Mouse (Mus musculus): ENCODE measurements around the gene Naa16. TPM values are rescaled to one million over a fixed set of nuclear protein-coding genes. Genes with fewer than 3 reads are reported as not detected.

The Naa16 gene
- polyA plus RNA-seq, 1 experiment from 2014 or later, result 42.7 TPM

DNA sequence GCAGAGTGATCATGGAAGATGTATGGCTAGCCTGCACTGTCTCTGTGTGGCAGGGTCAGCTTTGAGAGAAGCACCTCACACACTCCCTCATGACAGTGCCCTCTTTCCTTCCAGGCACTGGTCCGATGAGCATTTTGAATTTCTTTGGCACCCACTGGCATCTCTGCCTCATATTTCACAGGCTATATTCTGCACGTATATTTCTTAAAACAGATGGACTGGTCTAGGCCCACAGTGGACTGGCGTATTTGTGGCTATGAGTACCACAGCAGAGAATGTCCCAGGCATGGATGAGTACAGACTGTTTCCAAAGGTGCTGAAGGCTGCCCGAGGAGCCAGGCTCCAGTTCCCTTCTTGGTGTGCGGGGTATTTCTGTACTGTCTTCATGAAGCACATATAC, 68.7 kb downstream of the Naa16 start:
- no peaks in the 10 kb centered on the region for H3K27me3 ChIP-seq
- no peak overlapping the region for H3K9ac ChIP-seq
- ATAC-seq, result no peak
- no peaks in the 10 kb centered on the region for H3K36me3 ChIP-seq (ENCODE audit: poor library complexity, severe bottlenecking)
- H3K4me1 ChIP-seq, result peaks cover 15% of the 10 kb centered on the region; the same call in 1 of the 2 replicates
- H3K4me2 ChIP-seq, result no peak overlapping the region
- H3K4me3 ChIP-seq, result no peak overlapping the region
- 88% methylated on average over 5 of the region's 5 CpGs for WGBS
- no peak overlapping the region for H3K27ac ChIP-seq
- no peaks in the 10 kb centered on the region for H3K9me3 ChIP-seq (replicated peaks)

DNA sequence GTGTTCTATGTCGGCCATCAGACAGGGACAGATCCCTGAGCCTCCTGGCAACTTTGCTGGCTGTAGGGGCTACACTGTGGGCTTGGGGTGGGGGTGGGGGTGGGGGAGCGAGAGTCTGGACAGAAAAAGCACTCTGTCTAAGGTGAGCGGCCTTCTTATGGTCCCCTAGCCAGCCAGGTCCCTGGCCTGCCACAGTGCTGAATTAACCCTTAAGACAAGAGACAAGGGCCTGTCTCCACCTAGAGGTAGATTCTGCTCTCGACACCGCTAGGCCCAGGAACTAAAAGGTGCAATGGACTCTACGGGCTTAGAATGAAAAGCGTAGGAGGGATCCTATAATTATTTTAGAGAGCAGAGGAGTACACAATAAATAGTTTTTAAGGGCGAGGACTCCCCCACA, 69.4 kb downstream of the Naa16 start:
- no peaks in the 10 kb centered on the region for H3K9me3 ChIP-seq (replicated peaks)
- H3K4me2 ChIP-seq, result no peak overlapping the region
- no peak overlapping the region for H3K9ac ChIP-seq
- H3K27me3 ChIP-seq, result no peaks in the 10 kb centered on the region
- peaks cover 15% of the 10 kb centered on the region; the same call in 1 of the 2 replicates for H3K4me1 ChIP-seq
- H3K27ac ChIP-seq, result no peak overlapping the region
- H3K36me3 ChIP-seq (ENCODE audit: poor library complexity, severe bottlenecking), result no peaks in the 10 kb centered on the region
- WGBS, result 22% methylated on average over 8 of the region's 8 CpGs
- ATAC-seq, result peak; percentile 65
- H3K4me3 ChIP-seq, result no peak overlapping the region

DNA sequence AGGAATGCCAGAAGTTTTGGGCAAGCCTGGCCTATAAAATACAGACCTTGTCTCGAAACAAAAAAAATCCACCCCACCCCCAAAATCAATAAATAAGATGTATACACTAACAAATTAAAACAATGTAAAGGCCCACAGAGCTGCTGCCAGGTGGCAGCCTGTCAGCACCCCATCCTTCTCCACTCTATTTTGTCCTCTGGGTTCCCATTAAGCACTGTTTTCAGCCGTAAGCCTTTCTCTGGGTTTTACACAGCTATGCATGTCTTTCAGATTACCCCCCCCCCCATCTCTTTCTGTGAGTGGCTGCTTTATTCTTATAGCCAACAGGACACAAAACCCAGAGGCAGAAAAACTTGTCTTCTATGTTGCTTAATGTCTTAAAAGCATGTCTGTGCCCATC, 73.0 kb downstream of the Naa16 start:
- Histone ChIP-seq H3K4me3 (no peak overlapping the region), H3K27ac (0 out of 2 replicates have a peak overlapping the region, but pooled peaks have one; percentile 31), H3K27me3 (no peaks in the 10 kb centered on the region), H3K4me1 (peaks cover 21% of the 10 kb centered on the region), H3K9me3 (replicated peaks) (no peaks in the 10 kb centered on the region), H3K4me2 (no peak overlapping the region), H3K36me3 (ENCODE audit: poor library complexity, severe bottlenecking) (no peaks in the 10 kb centered on the region), H3K9ac (no peak overlapping the region)
- no peak for ATAC-seq
- WGBS, result 44% methylated on average over 2 of the region's 2 CpGs

DNA sequence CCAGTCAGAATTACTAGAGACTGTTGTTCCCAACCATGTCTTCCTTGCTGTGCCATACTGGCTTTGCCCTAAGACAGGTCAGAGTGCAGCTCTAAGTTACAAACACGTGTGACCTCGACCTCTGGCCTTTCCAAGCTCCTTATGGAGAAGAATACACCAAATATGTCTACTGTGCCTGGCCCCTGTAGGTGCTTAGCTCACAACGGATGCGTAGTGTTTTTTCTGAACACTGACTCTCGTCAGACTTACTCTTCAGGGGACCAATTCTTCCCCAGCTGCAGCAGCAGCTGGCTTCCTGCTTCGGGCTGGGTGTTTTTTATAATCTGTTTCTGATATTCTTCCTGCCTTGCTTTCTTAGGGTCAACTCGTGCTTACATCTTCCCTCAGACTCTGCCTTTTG, 74.7 kb downstream of the Naa16 start:
- Histone ChIP-seq H3K9me3 (replicated peaks) (no peaks in the 10 kb centered on the region), H3K4me2 (no peak overlapping the region), H3K27ac (no peak overlapping the region), H3K27me3 (no peaks in the 10 kb centered on the region), H3K36me3 (ENCODE audit: poor library complexity, severe bottlenecking) (no peaks in the 10 kb centered on the region), H3K4me3 (no peak overlapping the region), H3K9ac (no peak overlapping the region), H3K4me1 (peaks cover 19% of the 10 kb centered on the region)
- ATAC-seq, result no peak
- 78% methylated on average over 7 of the region's 7 CpGs for WGBS

DNA sequence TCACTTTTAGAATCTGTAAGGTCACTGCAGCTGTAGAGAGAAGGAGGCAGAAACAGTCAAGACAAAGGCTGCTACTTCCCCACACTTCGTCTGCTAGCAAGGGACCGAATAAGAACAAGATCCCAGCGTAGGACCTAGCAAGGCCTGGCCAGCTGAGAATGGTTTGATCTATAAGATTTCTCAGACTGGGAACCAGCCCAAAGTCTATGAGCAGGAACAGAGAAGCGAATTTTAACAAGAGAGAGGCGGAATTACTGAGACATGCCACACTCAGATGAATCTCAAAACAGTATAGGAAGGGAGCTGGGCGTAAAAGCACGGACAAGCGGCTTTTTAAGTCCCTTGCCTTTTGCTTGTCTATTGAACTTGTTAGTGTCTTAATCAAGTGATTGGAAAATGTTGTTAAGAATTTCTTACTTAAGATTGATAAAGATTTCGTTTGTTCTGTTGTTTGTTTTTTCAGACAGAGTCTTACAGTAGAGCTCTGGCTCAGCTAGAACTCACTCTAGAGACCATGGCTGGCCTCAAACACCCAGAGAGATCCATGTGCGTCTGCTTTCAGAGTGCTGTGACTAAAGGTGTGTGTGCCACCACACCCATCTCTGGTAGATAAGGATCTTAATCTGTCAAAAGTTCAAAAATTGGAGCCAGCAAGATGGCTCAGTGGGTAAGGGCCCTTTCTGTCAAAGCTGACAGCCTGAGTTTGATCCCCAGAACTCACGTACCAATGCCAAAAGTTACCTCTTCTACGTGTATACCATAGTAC, 76.2 kb downstream of the Naa16 start:
- H3K27me3 ChIP-seq, result no peaks in the 10 kb centered on the region
- peaks cover 18% of the 10 kb centered on the region for H3K4me1 ChIP-seq
- ATAC-seq, result 0 out of 2 replicates have a peak, but pooled peaks have one; percentile 22
- 79% methylated on average over 12 of the region's 12 CpGs for WGBS
- no peak overlapping the region for H3K4me3 ChIP-seq
- H3K9me3 ChIP-seq (replicated peaks), result no peaks in the 10 kb centered on the region
- H3K4me2 ChIP-seq, result no peak overlapping the region
- peak overlapping the region; percentile 49; the same call in 1 of the 2 replicates for H3K27ac ChIP-seq
- H3K36me3 ChIP-seq (ENCODE audit: poor library complexity, severe bottlenecking), result no peaks in the 10 kb centered on the region
- H3K9ac ChIP-seq, result no peak overlapping the region

DNA sequence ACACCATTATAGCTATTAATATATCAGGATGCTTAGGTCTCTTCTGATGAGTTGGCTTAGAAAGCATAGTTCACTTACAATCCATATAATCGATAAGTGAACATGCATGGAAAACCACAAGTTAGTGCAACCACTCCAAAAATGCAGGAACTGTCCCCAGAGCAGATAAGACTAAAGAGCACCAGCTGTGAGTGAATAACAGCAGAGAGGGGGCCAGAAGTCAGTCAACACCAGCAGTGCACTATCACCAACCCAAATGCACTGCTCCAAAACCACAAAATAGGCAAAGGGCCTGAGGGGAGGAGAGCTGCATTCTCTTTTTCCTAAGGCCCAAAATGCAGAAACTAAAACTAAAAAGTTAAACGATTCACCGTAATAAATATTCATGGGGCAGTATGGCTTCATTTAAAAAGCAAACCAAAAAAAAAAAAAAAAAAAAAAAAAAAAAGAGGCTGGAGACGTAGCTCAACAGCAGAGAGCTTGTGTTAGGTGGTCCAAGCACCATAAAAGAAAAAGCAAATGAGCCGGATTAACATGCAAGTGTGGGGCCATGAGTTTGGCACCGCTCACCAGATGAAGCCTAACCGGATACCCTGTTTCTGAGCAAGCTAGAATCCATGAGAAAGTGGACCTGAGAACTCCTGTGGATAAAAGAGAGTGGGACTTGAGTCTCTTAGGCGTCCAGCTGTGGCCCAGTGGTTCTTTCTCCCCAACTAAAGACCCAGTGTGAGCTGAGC, 77.0 kb downstream of the Naa16 start:
- WGBS, result 49% methylated on average over 8 of the region's 8 CpGs
- H3K36me3 ChIP-seq (ENCODE audit: poor library complexity, severe bottlenecking), result no peaks in the 10 kb centered on the region
- H3K4me1 ChIP-seq, result peaks cover 19% of the 10 kb centered on the region
- H3K27ac ChIP-seq, result peak overlapping the region; percentile 49; the same call in 1 of the 2 replicates
- H3K4me3 ChIP-seq, result no peak overlapping the region
- no peaks in the 10 kb centered on the region for H3K27me3 ChIP-seq
- no peak overlapping the region for H3K4me2 ChIP-seq
- no peaks in the 10 kb centered on the region for H3K9me3 ChIP-seq (replicated peaks)
- H3K9ac ChIP-seq, result no peak overlapping the region
- ATAC-seq, result peak; percentile 62; the same call in 1 of the 2 replicates

DNA sequence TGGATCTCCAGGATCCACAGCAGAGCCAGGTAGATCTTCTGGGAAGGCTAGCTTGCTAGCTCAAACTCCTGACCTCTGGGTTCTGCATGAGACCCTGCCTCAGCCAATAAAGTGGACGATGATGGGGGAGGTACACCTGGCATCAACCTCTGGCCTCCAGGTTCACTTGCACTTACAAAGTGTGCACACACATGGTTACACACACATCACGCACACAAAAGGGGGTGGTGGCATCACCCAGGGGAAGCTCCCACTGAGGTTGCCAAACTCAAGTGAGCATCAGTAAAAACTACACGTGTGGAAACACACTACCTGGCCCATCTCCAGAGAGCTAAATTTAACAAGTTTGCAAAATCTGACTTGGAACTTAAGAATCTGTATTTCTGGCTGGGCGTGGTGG, 77.9 kb downstream of the Naa16 start:
- H3K9ac ChIP-seq, result no peak overlapping the region
- H3K4me1 ChIP-seq, result peaks cover 24% of the 10 kb centered on the region
- no peaks in the 10 kb centered on the region for H3K9me3 ChIP-seq (replicated peaks)
- whole genome bisulfite sequencing, result 79% methylated on average over 4 of the region's 4 CpGs
- no peak overlapping the region for H3K4me2 ChIP-seq
- no peaks in the 10 kb centered on the region for H3K27me3 ChIP-seq
- no peaks in the 10 kb centered on the region for H3K36me3 ChIP-seq (ENCODE audit: poor library complexity, severe bottlenecking)
- no peak overlapping the region for H3K4me3 ChIP-seq
- no peak for ATAC-seq
- H3K27ac ChIP-seq, result no peak overlapping the region

DNA sequence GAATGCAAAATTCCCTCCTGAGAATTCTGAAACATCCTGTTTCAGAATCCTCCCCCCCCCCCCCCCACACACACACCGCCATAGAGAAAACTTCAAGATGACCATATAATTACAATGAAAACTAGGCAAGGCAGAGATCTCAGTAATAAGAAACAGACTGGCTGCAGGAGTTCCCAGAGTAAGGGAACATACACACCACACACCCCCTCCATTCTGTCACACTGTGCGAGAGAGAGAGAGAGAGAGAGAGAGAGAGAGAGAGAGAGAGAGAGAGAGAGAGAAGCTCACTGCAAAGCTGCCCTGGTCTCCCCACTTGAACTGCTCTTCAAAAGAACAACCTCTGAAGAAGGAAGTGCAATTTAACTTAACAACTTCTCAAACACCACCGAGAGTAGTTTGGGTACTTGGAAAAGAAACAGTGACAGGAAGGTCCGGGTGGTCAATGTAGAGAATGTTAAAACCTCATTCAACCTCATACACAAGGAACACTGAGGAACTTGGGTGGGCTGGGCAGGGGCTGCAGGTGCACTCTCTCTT, 78.6 kb downstream of the Naa16 start:
- Histone ChIP-seq H3K27ac (no peak overlapping the region), H3K9ac (no peak overlapping the region), H3K9me3 (replicated peaks) (no peaks in the 10 kb centered on the region), H3K4me3 (no peak overlapping the region), H3K4me1 (peaks cover 19% of the 10 kb centered on the region), H3K27me3 (no peaks in the 10 kb centered on the region), H3K36me3 (ENCODE audit: poor library complexity, severe bottlenecking) (no peaks in the 10 kb centered on the region), H3K4me2 (no peak overlapping the region)
- no peak for ATAC-seq
- 68% methylated on average over 4 of the region's 4 CpGs for WGBS

DNA sequence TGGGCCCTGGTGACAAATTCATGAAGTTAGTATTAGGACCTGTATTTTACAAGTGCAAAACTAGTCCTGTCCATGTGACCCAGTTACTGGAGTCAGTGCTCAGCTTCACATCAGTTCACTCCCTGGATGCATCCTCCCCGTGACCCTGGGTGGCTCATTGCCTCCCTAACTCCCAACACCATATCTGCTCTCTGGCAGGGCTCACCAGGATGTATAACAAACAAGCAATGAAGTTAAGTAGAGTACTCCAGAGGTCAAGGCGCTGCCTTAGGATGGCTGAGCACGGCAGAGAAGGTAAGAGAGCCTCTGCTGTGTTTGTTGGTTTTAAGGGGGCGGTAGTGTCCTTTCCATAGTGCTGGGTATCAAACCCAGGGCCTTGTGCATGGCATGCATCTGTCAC, 81.5 kb downstream of the Naa16 start:
- no peaks in the 10 kb centered on the region for H3K27me3 ChIP-seq
- no peaks in the 10 kb centered on the region for H3K36me3 ChIP-seq (ENCODE audit: poor library complexity, severe bottlenecking)
- 63% methylated on average over 4 of the region's 4 CpGs for WGBS
- no peak overlapping the region for H3K4me2 ChIP-seq
- H3K27ac ChIP-seq, result no peak overlapping the region
- H3K4me1 ChIP-seq, result peaks cover 19% of the 10 kb centered on the region
- no peak overlapping the region for H3K4me3 ChIP-seq
- H3K9me3 ChIP-seq (replicated peaks), result no peaks in the 10 kb centered on the region
- no peak overlapping the region for H3K9ac ChIP-seq
- ATAC-seq, result no peak

DNA sequence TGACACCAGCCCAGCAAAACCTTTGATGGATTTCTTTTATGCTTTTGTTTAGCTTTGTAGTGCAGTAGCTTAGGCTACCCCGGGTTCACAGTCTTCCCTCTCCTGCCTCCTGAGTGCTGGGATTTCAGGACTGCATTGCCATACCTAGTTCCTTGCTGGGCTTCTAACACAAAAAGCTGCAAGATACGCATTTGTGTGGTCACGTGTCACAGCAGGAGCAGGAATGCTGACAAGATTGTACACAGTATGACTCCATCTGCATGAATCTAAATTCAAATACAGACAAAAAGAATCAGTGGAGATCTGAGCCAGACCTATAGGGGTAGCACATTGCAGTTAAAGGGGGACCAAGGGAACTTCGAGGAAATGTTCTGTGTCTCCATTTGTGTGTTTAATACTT, 82.2 kb downstream of the Naa16 start:
- no peak overlapping the region for H3K9ac ChIP-seq
- peak; percentile 55; the same call in 1 of the 2 replicates for ATAC-seq

DNA sequence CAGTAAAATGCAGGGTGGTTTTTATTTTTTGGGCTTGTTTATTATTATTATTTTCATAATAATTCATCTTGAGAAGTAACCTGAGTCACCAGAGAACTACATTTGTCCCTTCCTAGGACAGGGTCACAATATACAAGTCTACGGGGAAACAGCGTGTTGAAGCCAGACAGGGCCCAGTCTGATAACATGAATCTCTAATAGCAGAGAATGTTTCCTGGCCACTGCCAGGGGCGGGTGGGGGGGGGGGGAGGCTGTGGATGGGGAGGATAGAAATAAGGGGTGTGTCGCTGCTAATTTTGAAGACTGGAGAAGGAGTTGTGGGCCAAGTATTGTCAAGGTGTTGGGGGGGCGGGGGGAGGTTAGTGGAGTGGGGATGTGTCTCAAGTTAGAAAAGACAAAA, 82.7 kb downstream of the Naa16 start:
- H3K4me3 ChIP-seq, result no peak overlapping the region
- no peaks in the 10 kb centered on the region for H3K27me3 ChIP-seq
- H3K4me2 ChIP-seq, result no peak overlapping the region
- no peak for ATAC-seq
- H3K4me1 ChIP-seq, result peaks cover 10% of the 10 kb centered on the region
- no peak overlapping the region for H3K9ac ChIP-seq
- 55% methylated on average over 5 of the region's 5 CpGs for WGBS
- H3K36me3 ChIP-seq (ENCODE audit: poor library complexity, severe bottlenecking), result no peaks in the 10 kb centered on the region
- H3K27ac ChIP-seq, result no peak overlapping the region
- H3K9me3 ChIP-seq (replicated peaks), result no peaks in the 10 kb centered on the region

More for the DNA sequence above, 82.2 kb downstream of the Naa16 start:
- H3K4me3 ChIP-seq, result no peak overlapping the region
- peaks cover 12% of the 10 kb centered on the region for H3K4me1 ChIP-seq
- H3K36me3 ChIP-seq (ENCODE audit: poor library complexity, severe bottlenecking), result no peaks in the 10 kb centered on the region
- no peaks in the 10 kb centered on the region for H3K27me3 ChIP-seq
- H3K9me3 ChIP-seq (replicated peaks), result no peaks in the 10 kb centered on the region
- WGBS, result 9% methylated on average over 4 of the region's 4 CpGs
- no peak overlapping the region for H3K27ac ChIP-seq
- H3K4me2 ChIP-seq, result no peak overlapping the region

DNA sequence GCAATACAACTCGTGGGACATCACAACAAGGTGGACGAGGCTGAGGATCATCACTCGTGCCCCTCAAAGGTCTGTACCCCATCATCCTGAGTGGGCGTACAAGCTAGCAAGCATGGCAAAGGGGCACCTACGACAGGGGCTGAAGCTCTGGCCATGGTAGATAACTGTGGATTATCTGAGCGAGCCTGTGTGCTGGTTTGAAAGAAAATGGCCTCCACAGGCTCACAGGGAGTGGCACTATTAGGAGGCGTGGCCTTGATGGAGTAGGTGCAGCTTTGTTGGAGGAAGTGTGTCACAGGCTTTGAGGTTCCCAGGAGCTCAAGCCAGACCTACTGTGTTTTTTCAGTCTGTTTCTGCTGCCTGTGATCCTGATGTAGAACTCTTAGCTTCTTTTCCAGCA, 83.4 kb downstream of the Naa16 start:
- H3K4me1 ChIP-seq, result peaks cover 10% of the 10 kb centered on the region
- H3K36me3 ChIP-seq (ENCODE audit: poor library complexity, severe bottlenecking), result no peaks in the 10 kb centered on the region
- no peaks in the 10 kb centered on the region for H3K27me3 ChIP-seq
- no peak for ATAC-seq
- no peak overlapping the region for H3K9ac ChIP-seq
- H3K4me2 ChIP-seq, result no peak overlapping the region
- H3K4me3 ChIP-seq, result no peak overlapping the region
- no peaks in the 10 kb centered on the region for H3K9me3 ChIP-seq (replicated peaks)
- WGBS, result 90% methylated on average over 7 of the region's 7 CpGs
- H3K27ac ChIP-seq, result no peak overlapping the region
